ENCODE assay signal across 8 mouse cellular contexts in genomic region chr6:145120787-145121589, GRCm38 (mm10). TPM values are rescaled to one million over a fixed set of nuclear protein-coding genes. Genes with fewer than 3 reads are reported as not detected.
A peak's percentile ranks its signal among the peaks of the same experiment; 100 is the strongest.
DNase-seq lines count a peak whose midpoint lies in the region; ATAC-seq and TF ChIP-seq lines count a peak whose summit lies in the region.

No protein-coding gene starts in this region.

- ATAC-seq in CD4-positive, CD25-positive, alpha-beta regulatory T cell, adult 4 months = peak; percentile 57
- ATAC-seq in erythroid progenitor cell, adult 5-6 weeks (replicated peaks; ENCODE audit: low FRiP score, poor library complexity, severe bottlenecking) = no peak

- no peak for TF ChIP-seq CTCF in kidney, adult 2 months (conservative IDR thresholded peaks at IDR 0.05; ENCODE audit: insufficient read depth, insufficient read length, low read depth, low read length)
- TF ChIP-seq CTCF in thymus, adult 2 months (IDR thresholded peaks at IDR 0.05; ENCODE audit: borderline replicate concordance, control insufficient read depth, extremely low read depth, insufficient read depth, low read length, poor library complexity) = no peak

- H3K36me3 ChIP-seq in kidney, adult 2 months (ENCODE audit: control insufficient read depth, insufficient read depth, low read length) = no peaks in the 10 kb centered on the region
- no peaks in the 10 kb centered on the region for H3K36me3 ChIP-seq in embryonic facial prominence, embryonic 10.5 days (replicated peaks)
- no peaks in the 10 kb centered on the region for H3K36me3 ChIP-seq in thymus, adult 2 months (ENCODE audit: control insufficient read depth, insufficient read depth, low read length)

- no peak overlapping the region for H3K27ac ChIP-seq in kidney, adult 2 months (ENCODE audit: insufficient read depth, low read depth, low read length)
- peak overlapping the region; percentile 62 for H3K27ac ChIP-seq in embryonic facial prominence, embryonic 10.5 days (replicated peaks)
- H3K27ac ChIP-seq in thymus, adult 2 months (ENCODE audit: control insufficient read depth, insufficient read depth, low read length) = peak overlapping the region; percentile 97

- 41% methylated on average over 18 of the region's 18 CpGs for WGBS in kidney, adult 2 months
- 43% methylated on average over 18 of the region's 18 CpGs for WGBS in embryonic facial prominence, embryonic 10.5 days
- 2% methylated on average over 18 of the region's 18 CpGs for WGBS in thymus, adult 2 months

- H3K9me3 ChIP-seq in embryonic facial prominence, embryonic 10.5 days = no peaks in the 10 kb centered on the region

- no peak for TF ChIP-seq POLR2A in kidney, adult 2 months (IDR thresholded peaks at IDR 0.05; ENCODE audit: low read depth, low read length)
- peak; percentile 50; the same call in 1 of the 2 replicates for TF ChIP-seq POLR2A in thymus, adult 2 months (IDR thresholded peaks at IDR 0.05; ENCODE audit: control insufficient read depth, extremely low read depth, insufficient read depth, low read length, poor library complexity)

- H3K4me3 ChIP-seq in kidney, adult 2 months (ENCODE audit: insufficient read depth, low read depth, low read length) = no peak overlapping the region
- H3K4me3 ChIP-seq in embryonic facial prominence, embryonic 10.5 days = no peak overlapping the region
- peak overlapping the region; percentile 92 for H3K4me3 ChIP-seq in thymus, adult 2 months (ENCODE audit: control insufficient read depth, insufficient read depth, low read length)

- no peaks in the 10 kb centered on the region for H3K27me3 ChIP-seq in kidney, adult 2 months (replicated peaks; ENCODE audit: control insufficient read depth, insufficient read depth, low read length)
- peaks cover 14% of the 10 kb centered on the region for H3K27me3 ChIP-seq in embryonic facial prominence, embryonic 10.5 days (replicated peaks; ENCODE audit: low read depth, poor library complexity, severe bottlenecking)
- no peaks in the 10 kb centered on the region for H3K27me3 ChIP-seq in thymus, adult 2 months (ENCODE audit: control insufficient read depth, insufficient read depth, low read length)

- peak; percentile 17 for DNase-seq in kidney, adult 2 months
- no peak for DNase-seq in kidney, adult 8-10 months
- DNase-seq in embryonic facial prominence, embryonic 10.5 days (ENCODE audit: low spot score) = no peak
- DNase-seq in liver = peak; percentile 16
- DNase-seq in thymus, adult 2 months = peak; percentile 75
- no peak for DNase-seq in cerebellum, adult 18-20 months

- H3K4me1 ChIP-seq in kidney, adult 2 months (ENCODE audit: control insufficient read depth, insufficient read depth, low read length) = no peaks in the 10 kb centered on the region; the same call in 1 of the 2 replicates
- peaks cover 42% of the 10 kb centered on the region for H3K4me1 ChIP-seq in embryonic facial prominence, embryonic 10.5 days
- H3K4me1 ChIP-seq in thymus, adult 2 months (replicated peaks; ENCODE audit: control insufficient read depth, insufficient read depth, low read length) = peaks cover 28% of the 10 kb centered on the region

RNA-seq across cellular contexts. Expression of gene Lrmp, which starts 5.5 kb away (rescaled TPM):
- polyA plus RNA-seq in kidney, adult 2 months (2012; rRNA removed) = 2.8 and 6.4 TPM in 2 replicates
- polyA plus RNA-seq in CD4-positive, CD25-positive, alpha-beta regulatory T cell, adult 4 months (2017; shearing (Covaris generic)) = 100 to 1,000 TPM; 157 to 238 TPM
- 1.8 and 2.2 TPM in 2 replicates for polyA plus RNA-seq in embryonic facial prominence, embryonic 10.5 days (2016; fragmentation: Nextera tagmentation; extraction: Ambion mirVana)
- 261 and 279 TPM in 2 replicates for polyA plus RNA-seq in thymus, adult 2 months (2012; rRNA removed)
- 15.5 and 37.5 TPM in 2 replicates for total RNA-seq in erythroid progenitor cell, adult 5-6 weeks (2015; ENCODE audit: low replicate concordance)
- 25.4 and 29.3 TPM in 2 replicates for total RNA-seq in erythroid progenitor cell, adult 5-6 weeks (2017; ENCODE audit: low replicate concordance)

RNA-seq across cellular contexts. Expression of gene Bcat1, which starts 45.0 kb away (rescaled TPM):
- polyA plus RNA-seq in kidney, adult 2 months (2012; rRNA removed) = 10.0 and 10.2 TPM in 2 replicates
- polyA plus RNA-seq in CD4-positive, CD25-positive, alpha-beta regulatory T cell, adult 4 months (2017; shearing (Covaris generic)) = 10 to 100 TPM in 1 of 2 experiments, 1 to 10 TPM in 1; 9.3 to 10.4 TPM
- 126 and 141 TPM in 2 replicates for polyA plus RNA-seq in embryonic facial prominence, embryonic 10.5 days (2016; fragmentation: Nextera tagmentation; extraction: Ambion mirVana)
- 1.9 and 3.1 TPM in 2 replicates for polyA plus RNA-seq in thymus, adult 2 months (2012; rRNA removed)
- total RNA-seq in erythroid progenitor cell, adult 5-6 weeks (2015; ENCODE audit: low replicate concordance) = not detected in 2 replicates
- total RNA-seq in erythroid progenitor cell, adult 5-6 weeks (2017; ENCODE audit: low replicate concordance) = 1.9 TPM in 1 of 2 replicates, not detected in the other

Comparison
In these comparisons a context has a peak if more than half of its experiments do, and no peak if none do; other contexts are left out.
1. DNase-seq: peak in kidney, adult 2 months (single experiment), liver (single experiment) and thymus, adult 2 months (single experiment); none in kidney, adult 8-10 months (0 of 2), embryonic facial prominence, embryonic 10.5 days (single experiment) and cerebellum, adult 18-20 months (0 of 2).
2. RNA of gene Lrmp, which starts 5.5 kb away (polyA plus RNA-seq): 261 to 279 TPM in thymus, adult 2 months and 157 to 238 TPM in CD4-positive, CD25-positive, alpha-beta regulatory T cell, adult 4 months; 2.8 to 6.4 TPM in kidney, adult 2 months and 1.8 to 2.2 TPM in embryonic facial prominence, embryonic 10.5 days; every median in the first group is over 10 times any median in the second.
3. RNA of gene Bcat1, which starts 45.0 kb away (polyA plus RNA-seq): 126 to 141 TPM in embryonic facial prominence, embryonic 10.5 days; 9.3 to 10.4 TPM in CD4-positive, CD25-positive, alpha-beta regulatory T cell, adult 4 months, 10.0 to 10.2 TPM in kidney, adult 2 months and 1.9 to 3.1 TPM in thymus, adult 2 months; every median in the first group is over 10 times any median in the second.